Mouse (Mus musculus) hematopoietic stem cell, adult 5-6 weeks (primary cell): ENCODE measurements around the gene Pms2. TPM values are rescaled to one million over a fixed set of nuclear protein-coding genes. Genes with fewer than 3 reads are reported as not detected.
A peak's percentile ranks its signal among the peaks of the same experiment; 100 is the strongest.

Experiments used
- ATAC-seq, 2 experiments: fragments of 125-278 bp in 1 of 2; replicated peaks in 1 of 2; 2 replicates each; pipeline ENCODE4 v1.8.0; 2016 to 2017; ENCODE audit warnings: inconsistent platforms in 2 of 2, mild to moderate bottlenecking in 2 of 2, moderate number of reproducible peaks in 2 of 2, low read depth in 1 of 2, moderate TSS enrichment in 1 of 2; ENCODE audit not compliant: low FRiP score in 2 of 2, poor library complexity in 2 of 2, severe bottlenecking in 2 of 2, insufficient read depth in 1 of 2, low TSS enrichment in 1 of 2
- total RNA-seq: library from RNA; stranded (forward); fragments of 172-1452, 232-1000 nt; gene quantifications from 2 replicates; pipeline ENCODE4 v1.2.3, GENCODE M21; 2017

Gene Pms2
- 42.2 and 48.9 TPM in 2 replicates for total RNA-seq

DNA sequence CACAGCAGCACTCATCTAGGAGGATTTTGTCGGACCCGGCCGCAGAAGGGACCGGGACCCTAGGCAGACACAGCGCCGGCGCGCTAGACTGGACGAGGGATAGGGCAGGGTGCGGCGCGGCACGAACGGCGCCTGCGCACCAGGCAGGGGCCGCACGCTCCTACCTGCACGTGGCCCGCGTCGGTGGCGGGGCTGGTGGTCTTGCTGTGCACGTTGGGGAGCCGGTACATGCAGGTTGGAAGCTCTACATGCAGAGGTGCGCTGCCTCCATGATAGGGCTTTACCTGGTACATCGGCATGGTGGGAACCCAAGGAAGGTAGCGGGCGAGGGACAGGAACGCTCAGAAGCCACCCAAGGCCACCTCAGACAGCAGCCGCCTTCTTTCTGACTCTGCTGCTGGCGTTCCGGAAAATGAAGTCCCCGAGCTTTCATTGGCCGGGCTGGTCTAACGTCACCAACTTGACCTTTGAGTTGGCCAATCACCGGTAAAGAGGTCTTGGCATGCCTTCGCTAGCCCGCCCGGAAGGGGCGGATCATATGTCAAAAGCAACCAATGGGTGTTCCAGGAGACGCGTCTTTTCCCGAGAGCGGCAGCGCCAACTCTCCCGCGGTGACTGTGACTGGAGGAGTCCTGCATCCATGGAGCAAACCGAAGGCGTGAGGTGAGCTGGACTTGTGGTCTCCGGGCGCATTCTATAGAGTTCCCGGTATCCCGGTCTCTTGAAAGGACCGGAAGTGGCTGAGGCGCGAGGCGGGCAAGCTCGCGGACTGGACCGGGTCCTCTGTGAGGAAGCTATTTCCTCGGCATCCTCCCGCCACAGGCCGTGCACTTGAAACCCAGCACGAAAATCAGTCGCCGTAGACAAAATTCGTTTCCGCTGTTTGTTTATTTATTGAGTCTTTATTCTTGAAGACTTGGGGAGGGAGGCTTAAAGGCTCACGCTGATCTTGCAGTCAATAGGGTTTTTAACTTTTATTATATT lies at the start of gene Pms2, which contains the start of gene Aimp2:
Gene Pms2 (plus strand): TSS at position 548 of the 984 bp plus-strand sequence.
Gene Aimp2 (minus strand): TSS at position 431 of the 984 bp plus-strand sequence.
- peak; percentile 97 to 100 for ATAC-seq

- ATAC-seq = no peak
Observed at GRCm38 (mm10) chr5:143871547-143872169, 38.1 kb upstream of the Pms2 start.

- ATAC-seq = 0 out of 4 replicates have a peak, but pooled peaks of 1 of the 2 experiments have one; percentile 27
Observed at GRCm38 (mm10) chr5:143874571-143874970, 35.2 kb upstream of the Pms2 start.

- ATAC-seq = no peak
Observed at GRCm38 (mm10) chr5:143885274-143885673, 24.5 kb upstream of the Pms2 start.

- ATAC-seq = no peak
Observed at GRCm38 (mm10) chr5:143890741-143891140, 19.0 kb upstream of the Pms2 start.

- no peak for ATAC-seq
Observed at GRCm38 (mm10) chr5:143892255-143892886, 17.4 kb upstream of the Pms2 start.

DNA sequence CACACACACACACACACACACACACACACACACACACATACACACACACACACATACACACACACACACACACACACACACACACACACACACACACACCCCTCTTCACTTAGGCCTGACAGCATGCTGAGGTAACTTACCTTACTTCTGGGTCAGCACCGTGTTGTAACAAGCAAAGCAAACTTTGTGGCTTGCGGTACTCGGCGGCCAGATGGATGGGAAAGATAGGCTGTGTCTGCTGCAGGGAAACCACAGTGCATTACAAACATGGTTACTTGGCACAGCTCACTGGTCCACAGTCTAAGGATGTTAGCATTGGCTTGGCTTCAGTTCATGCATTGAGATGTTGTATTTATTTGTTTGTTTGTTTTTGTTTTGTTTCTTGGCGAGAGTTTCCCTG lies 16.4 kb upstream of the Pms2 start:
- ATAC-seq = peak; percentile 98 to 99

DNA sequence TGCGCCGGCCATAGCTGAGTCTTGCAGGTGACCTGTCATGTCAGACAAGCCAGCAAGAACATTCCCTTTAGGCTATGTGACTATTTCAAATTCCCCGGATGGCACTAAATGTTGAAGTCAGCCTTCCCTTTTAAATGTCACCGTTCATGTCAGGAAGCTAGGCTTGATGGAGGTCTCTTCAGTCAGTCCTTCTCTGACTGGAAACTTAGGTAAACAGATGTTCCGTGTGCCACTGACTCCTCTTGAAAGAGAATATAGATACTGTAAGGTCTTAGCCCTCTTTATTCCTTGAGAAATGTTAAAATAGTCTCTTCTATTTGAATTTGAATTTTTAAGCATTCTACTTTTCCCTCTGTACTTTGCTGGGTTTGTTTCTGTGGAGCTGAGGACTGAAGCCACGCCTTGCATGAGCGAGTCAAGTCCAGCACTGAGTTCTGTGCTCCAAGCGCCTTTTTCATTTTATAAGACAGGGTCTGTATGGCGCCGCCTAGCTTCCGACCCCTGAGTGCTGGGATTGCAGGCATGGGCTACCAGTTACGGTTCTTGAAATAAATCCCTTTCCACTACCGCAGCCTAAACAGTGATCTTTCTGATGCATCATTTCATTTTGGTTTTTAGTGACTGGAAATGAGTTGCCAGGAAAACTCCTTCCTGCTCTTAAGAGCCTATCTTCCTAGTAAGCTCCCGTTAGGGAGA lies 12.0 kb upstream of the Pms2 start, which contains the start of gene Ankrd61:
Gene Ankrd61 (minus strand): TSS at position 51 of the 696 bp plus-strand sequence.
- ATAC-seq = no peak

DNA sequence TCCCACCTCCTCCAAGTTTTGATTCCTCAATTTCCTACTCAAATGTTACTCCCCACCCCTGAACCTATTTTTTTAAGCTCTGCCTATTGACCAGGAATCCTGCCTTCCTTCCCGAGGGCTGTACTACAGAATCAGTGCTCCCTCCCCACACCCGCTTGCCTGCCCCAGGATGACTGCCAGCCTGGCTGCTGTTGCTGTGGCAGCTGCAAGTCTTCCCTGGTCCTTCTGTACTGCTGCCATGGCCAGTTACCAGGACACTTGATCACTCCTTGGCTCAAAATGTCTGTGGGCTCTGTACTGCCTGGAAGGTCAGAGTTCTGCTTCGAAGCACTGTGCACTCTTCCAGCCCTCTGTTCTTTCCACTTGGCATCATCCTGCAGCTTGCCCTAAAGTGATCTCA lies 7.7 kb upstream of the Pms2 start:
- no peak for ATAC-seq

- ATAC-seq = no peak
Observed at GRCm38 (mm10) chr5:143903813-143904212, 6.0 kb upstream of the Pms2 start.

DNA sequence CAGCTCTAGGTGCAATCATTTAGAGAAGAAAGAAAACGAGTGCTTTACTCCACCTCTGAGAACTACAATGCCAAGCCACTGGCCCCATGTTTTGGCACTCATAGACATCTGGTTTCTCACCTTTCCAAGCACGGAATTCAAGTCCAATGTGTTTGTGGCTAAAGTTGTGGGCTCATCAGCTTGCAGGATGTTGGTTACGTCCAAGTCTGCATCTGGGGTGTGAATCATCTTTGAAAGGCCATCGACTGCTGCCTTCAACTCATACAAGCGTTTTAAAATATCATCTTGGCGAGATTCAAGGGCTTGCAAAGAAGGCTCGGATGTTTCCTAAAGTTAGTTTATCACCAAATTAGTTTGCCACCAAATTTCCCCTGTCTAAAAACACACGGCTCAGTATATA lies 3.3 kb upstream of the Pms2 start:
- no peak for ATAC-seq

DNA sequence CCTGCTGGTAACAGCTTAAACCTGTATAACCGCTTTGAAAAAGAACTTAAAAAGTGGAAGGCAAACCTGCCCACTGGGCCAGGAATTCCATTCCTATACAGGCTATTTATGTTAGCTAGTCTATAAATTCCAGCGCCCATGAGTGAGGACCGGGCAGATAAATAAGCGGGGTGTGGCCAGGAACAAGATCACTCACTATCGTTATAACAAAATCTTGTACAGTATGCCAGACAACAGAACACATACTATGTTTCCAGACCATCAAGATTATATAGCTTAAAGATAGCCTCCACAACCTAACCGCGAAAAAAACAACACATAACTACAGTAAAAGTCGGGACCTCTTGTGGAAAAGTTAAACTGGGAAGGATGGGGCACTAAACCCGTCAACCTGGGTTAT lies 838 bp upstream of the Pms2 start:
- no peak for ATAC-seq

GRCm38 (mm10) chr5:143916221-143916620 lies 6.5 kb downstream of the Pms2 start:
- no peak for ATAC-seq

- peak; percentile 75; a peak in 3 of 4 replicates for ATAC-seq
Observed at GRCm38 (mm10) chr5:143917418-143917817, 7.7 kb downstream of the Pms2 start.

DNA sequence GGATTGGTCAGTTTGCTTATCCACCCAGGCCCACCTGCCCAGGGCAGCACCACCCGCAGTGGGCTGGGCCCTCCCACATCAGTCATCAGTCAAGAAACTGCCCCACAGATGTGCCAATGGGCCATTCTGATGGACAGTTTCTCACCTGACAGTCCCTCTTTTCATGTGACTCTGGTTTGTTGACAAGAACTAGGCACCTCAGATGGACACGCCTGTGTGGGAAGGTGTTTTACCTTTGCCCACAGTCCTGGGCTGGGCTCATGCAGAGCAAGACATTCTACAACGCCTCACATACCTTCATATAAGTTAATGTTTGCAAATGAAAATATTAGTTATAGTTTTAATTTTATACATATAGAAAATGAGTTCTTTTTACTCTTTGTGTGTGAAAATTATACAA lies 8.4 kb downstream of the Pms2 start:
- no peak for ATAC-seq

DNA sequence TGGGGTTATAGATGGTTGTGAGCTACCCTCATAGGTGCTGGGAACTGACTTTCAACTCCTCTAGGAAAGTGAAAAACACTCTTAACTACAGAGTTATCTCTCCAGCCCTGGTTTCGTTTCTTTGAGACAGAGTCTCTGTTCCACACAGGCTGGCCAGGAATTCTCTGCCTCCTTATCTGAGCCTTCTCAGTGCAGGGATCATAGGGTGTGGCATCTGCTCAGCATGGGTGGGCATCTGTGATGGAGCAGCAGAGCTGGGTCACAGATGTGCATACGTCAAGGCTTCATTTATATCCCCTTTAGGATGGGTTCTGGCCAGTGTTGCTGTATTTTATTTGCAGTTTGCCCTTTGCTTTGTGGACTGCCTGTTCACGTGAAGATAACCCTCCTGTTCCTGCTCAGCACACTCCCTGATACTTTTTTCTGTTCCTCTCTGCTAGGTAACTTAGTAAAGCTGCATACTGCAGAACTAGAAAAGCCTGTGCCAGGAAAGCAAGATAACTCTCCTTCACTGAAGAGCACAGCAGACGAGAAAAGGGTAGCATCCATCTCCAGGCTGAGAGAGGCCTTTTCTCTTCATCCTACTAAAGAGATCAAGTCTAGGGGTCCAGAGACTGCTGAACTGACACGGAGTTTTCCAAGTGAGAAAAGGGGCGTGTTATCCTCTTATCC lies 15.2 kb downstream of the Pms2 start:
- ATAC-seq = no peak; a peak in 1 of 4 replicates

DNA sequence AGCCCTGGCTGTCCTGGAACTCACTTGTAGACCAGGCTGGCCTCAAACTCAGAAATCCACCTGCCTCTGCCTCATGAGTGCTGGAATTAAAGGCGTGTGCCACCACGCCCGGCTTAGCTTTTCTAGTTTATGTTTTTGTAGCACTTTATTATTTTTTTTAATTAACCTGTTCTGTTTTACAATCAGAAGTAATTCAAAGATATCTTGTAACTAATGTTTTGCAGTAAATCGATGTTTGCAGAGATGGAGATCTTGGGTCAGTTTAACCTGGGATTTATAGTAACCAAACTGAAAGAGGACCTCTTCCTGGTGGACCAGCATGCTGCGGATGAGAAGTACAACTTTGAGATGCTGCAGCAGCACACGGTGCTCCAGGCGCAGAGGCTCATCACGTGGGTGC lies 18.1 kb downstream of the Pms2 start, which contains the start of gene Gm42421:
Gene Gm42421 (plus strand): TSS at position 301 of the 400 bp plus-strand sequence.
- no peak for ATAC-seq
